Mouse (Mus musculus): ENCODE data around the gene Zdhhc18. TPM values are rescaled to one million over a fixed set of nuclear protein-coding genes. Genes with fewer than 3 reads are reported as not detected.
A peak's percentile ranks its signal among the peaks of the same experiment; 100 is the strongest.

The Zdhhc18 gene
- polyA plus RNA-seq, 2 experiments, result 4.0 to 38.0 TPM

- ATAC-seq (ENCODE audit: low FRiP score, low read depth), result no peak
- TF ChIP-seq POLR2A (IDR thresholded peaks at IDR 0.05; ENCODE audit: borderline replicate concordance, extremely low read depth, insufficient read depth, insufficient read length), result no peak
- peaks cover 37% of the 10 kb centered on the region for H3K36me3 ChIP-seq (ENCODE audit: control insufficient read depth, insufficient read depth, low read length)
- no peaks in the 10 kb centered on the region for H3K9me3 ChIP-seq (ENCODE audit: control insufficient read depth, low read length)
- H3K9ac ChIP-seq (ENCODE audit: low read depth, low read length, severe bottlenecking), result no peak overlapping the region
- DNase-seq (ENCODE audit: low spot score), result no peak
- WGBS, result 56% methylated on average over 11 of the region's 11 CpGs
- no peak overlapping the region for H3K4me2 ChIP-seq (replicated peaks; ENCODE audit: low read depth, low read length, severe bottlenecking)
- no peaks in the 10 kb centered on the region for H3K27me3 ChIP-seq (ENCODE audit: control insufficient read depth, insufficient read depth, low read length)
- H3K27ac ChIP-seq (replicated peaks; ENCODE audit: low read depth, low read length), result no peak overlapping the region
- peaks cover 10% of the 10 kb centered on the region for H3K4me1 ChIP-seq (ENCODE audit: control insufficient read depth, insufficient read depth, low read length)
- H3K4me3 ChIP-seq (replicated peaks; ENCODE audit: low read length), result no peak overlapping the region
Observed at GRCm38 (mm10) chr4:133665118-133665517, 15.2 kb upstream of the Zdhhc18 start.

- Histone ChIP-seq H3K4me3 (replicated peaks; ENCODE audit: low read length) (no peak overlapping the region), H3K36me3 (ENCODE audit: control insufficient read depth, insufficient read depth, low read length) (peaks cover 32% of the 10 kb centered on the region), H3K4me2 (replicated peaks; ENCODE audit: low read depth, low read length, severe bottlenecking) (no peak overlapping the region), H3K27ac (replicated peaks; ENCODE audit: low read depth, low read length) (no peak overlapping the region), H3K9me3 (ENCODE audit: control insufficient read depth, low read length) (no peaks in the 10 kb centered on the region), H3K9ac (ENCODE audit: low read depth, low read length, severe bottlenecking) (no peak overlapping the region), H3K4me1 (ENCODE audit: control insufficient read depth, insufficient read depth, low read length) (peaks cover 23% of the 10 kb centered on the region), H3K27me3 (ENCODE audit: control insufficient read depth, insufficient read depth, low read length) (no peaks in the 10 kb centered on the region)
- no peak for DNase-seq (ENCODE audit: low spot score)
- WGBS, result 77% methylated on average over 8 of the region's 8 CpGs
- no peak for TF ChIP-seq POLR2A (IDR thresholded peaks at IDR 0.05; ENCODE audit: borderline replicate concordance, extremely low read depth, insufficient read depth, insufficient read length)
- ATAC-seq (ENCODE audit: low FRiP score, low read depth), result no peak
Observed at GRCm38 (mm10) chr4:133662945-133663344, 13.0 kb upstream of the Zdhhc18 start.

GRCm38 (mm10) chr4:133662421-133662820 is 12.5 kb upstream of the Zdhhc18 start:
- DNase-seq (ENCODE audit: low spot score) (no peak), ATAC-seq (ENCODE audit: low FRiP score, low read depth) (no peak)
- Histone ChIP-seq H3K27ac (replicated peaks; ENCODE audit: low read depth, low read length) (no peak overlapping the region), H3K9ac (ENCODE audit: low read depth, low read length, severe bottlenecking) (no peak overlapping the region), H3K4me2 (replicated peaks; ENCODE audit: low read depth, low read length, severe bottlenecking) (no peak overlapping the region), H3K4me1 (ENCODE audit: control insufficient read depth, insufficient read depth, low read length) (peaks cover 23% of the 10 kb centered on the region), H3K27me3 (ENCODE audit: control insufficient read depth, insufficient read depth, low read length) (no peaks in the 10 kb centered on the region), H3K9me3 (ENCODE audit: control insufficient read depth, low read length) (no peaks in the 10 kb centered on the region), H3K4me3 (replicated peaks; ENCODE audit: low read length) (no peak overlapping the region), H3K36me3 (ENCODE audit: control insufficient read depth, insufficient read depth, low read length) (peaks cover 30% of the 10 kb centered on the region)
- no peak for TF ChIP-seq POLR2A (IDR thresholded peaks at IDR 0.05; ENCODE audit: borderline replicate concordance, extremely low read depth, insufficient read depth, insufficient read length)
- WGBS, result 90% methylated on average over 8 of the region's 8 CpGs

GRCm38 (mm10) chr4:133660193-133661155 is 10.5 kb upstream of the Zdhhc18 start:
- H3K4me3 ChIP-seq (replicated peaks; ENCODE audit: low read length), result peak overlapping the region; percentile 23
- no peaks in the 10 kb centered on the region for H3K27me3 ChIP-seq (ENCODE audit: control insufficient read depth, insufficient read depth, low read length)
- peak overlapping the region; percentile 52 for H3K4me2 ChIP-seq (replicated peaks; ENCODE audit: low read depth, low read length, severe bottlenecking)
- peak overlapping the region; percentile 41 for H3K9ac ChIP-seq (ENCODE audit: low read depth, low read length, severe bottlenecking)
- peaks cover 23% of the 10 kb centered on the region for H3K4me1 ChIP-seq (ENCODE audit: control insufficient read depth, insufficient read depth, low read length)
- peak overlapping the region; percentile 91 for H3K27ac ChIP-seq (replicated peaks; ENCODE audit: low read depth, low read length)
- no peak for TF ChIP-seq POLR2A (IDR thresholded peaks at IDR 0.05; ENCODE audit: borderline replicate concordance, extremely low read depth, insufficient read depth, insufficient read length)
- ATAC-seq (ENCODE audit: low FRiP score, low read depth), result peak; percentile 69
- peak; percentile 75 for DNase-seq (ENCODE audit: low spot score)
- 5% methylated on average over 10 of the region's 10 CpGs for WGBS
- H3K9me3 ChIP-seq (ENCODE audit: control insufficient read depth, low read length), result no peaks in the 10 kb centered on the region
- H3K36me3 ChIP-seq (ENCODE audit: control insufficient read depth, insufficient read depth, low read length), result peaks cover 22% of the 10 kb centered on the region

- peak overlapping the region; percentile 41 for H3K9ac ChIP-seq (ENCODE audit: low read depth, low read length, severe bottlenecking)
- peak; percentile 68 for ATAC-seq (ENCODE audit: low FRiP score, low read depth)
Observed at GRCm38 (mm10) chr4:133659497-133660192, 9.7 kb upstream of the Zdhhc18 start.

More at GRCm38 (mm10) chr4:133659497-133660192, 9.7 kb upstream of the Zdhhc18 start:
- peak overlapping the region; percentile 91 for H3K27ac ChIP-seq (replicated peaks; ENCODE audit: low read depth, low read length)
- H3K4me3 ChIP-seq (replicated peaks; ENCODE audit: low read length), result peak overlapping the region; percentile 23
- no peak for TF ChIP-seq POLR2A (IDR thresholded peaks at IDR 0.05; ENCODE audit: borderline replicate concordance, extremely low read depth, insufficient read depth, insufficient read length)
- peak; percentile 67 for DNase-seq (ENCODE audit: low spot score)
- WGBS, result 3% methylated on average over 15 of the region's 15 CpGs
- H3K36me3 ChIP-seq (ENCODE audit: control insufficient read depth, insufficient read depth, low read length), result peaks cover 15% of the 10 kb centered on the region
- peaks cover 23% of the 10 kb centered on the region for H3K4me1 ChIP-seq (ENCODE audit: control insufficient read depth, insufficient read depth, low read length)
- H3K4me2 ChIP-seq (replicated peaks; ENCODE audit: low read depth, low read length, severe bottlenecking), result peak overlapping the region; percentile 52
- no peaks in the 10 kb centered on the region for H3K9me3 ChIP-seq (ENCODE audit: control insufficient read depth, low read length)
- no peaks in the 10 kb centered on the region for H3K27me3 ChIP-seq (ENCODE audit: control insufficient read depth, insufficient read depth, low read length)
